Mouse (Mus musculus): ENCODE results near the gene Gm20671. TPM values are rescaled to one million over a fixed set of nuclear protein-coding genes. Genes with fewer than 3 reads are reported as not detected.
A peak's percentile ranks its signal among the peaks of the same experiment; 100 is the strongest.
"Not testable (repeated sequence)": the region's sequence is repeated elsewhere in the genome, so short reads cannot be mapped to it uniquely, and the experiment has no call there.

Gm20671 gene
- polyA plus RNA-seq, 1 experiment from 2014 or later: not detected

DNA sequence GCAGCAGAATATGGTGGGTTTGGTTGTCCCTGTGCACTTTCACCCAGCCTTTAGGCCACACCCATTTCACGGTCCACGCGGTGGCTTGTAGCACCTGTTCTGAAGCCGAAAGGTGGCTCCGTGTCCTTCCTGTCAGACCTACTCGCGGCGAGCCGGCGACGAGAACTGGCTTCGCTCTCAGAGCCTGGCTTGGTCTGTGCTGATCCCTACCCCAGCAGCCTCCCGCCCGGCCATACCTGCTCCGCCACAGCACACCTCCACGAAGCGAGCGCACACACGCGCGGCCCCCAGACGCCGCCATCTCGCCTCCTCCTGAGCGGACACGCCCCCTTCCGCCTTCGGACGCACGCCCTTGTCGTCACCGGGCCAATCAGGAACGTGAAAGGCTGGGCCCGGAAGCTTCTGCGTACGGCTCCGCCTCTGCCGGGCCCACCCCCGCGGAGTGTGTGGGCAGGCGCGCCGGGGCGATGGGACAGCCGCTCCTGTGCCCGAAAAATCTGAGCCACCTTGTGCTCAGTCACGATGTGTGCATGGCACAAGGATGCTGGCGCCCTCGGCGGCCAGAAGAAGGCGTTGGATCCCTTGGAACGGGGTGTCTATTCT is 41.5 kb downstream of the Gm20671 start, which contains the start of gene Pisd:
Gene Pisd (minus strand): TSS at position 334 of the 603 bp plus-strand sequence.
- in situ Hi-C loops (cut with MboI; ENCODE audit: low pct_unique_long_range_greater_than_20kb): no loop called here
- CTCF ChIA-PET: interaction anchor here (1.2 kb wide), 1 partner anchor 9 kb away, joined by 6 read pairs; no protein-coding TSS in a partner anchor

DNA sequence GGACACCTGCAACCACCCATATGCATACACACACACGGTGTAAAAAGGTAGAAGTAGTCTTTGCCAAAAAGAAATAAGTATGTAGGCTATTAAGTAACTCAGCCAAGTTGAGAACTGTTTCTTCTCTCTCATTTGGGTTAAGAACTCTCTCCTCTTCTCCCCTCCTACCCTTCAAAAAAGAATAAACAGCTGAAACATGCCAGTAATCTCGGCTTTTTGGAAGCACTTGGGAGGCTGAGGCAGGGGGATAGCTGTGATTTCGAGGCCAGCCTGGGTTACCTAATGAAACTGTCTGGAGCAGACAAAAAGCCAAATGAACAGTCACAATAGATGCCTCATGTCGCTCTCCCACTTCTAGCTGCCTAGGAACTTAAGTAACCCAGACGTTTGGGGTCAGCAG is 42.2 kb downstream of the Gm20671 start:
- ATAC-seq (no peak), DNase-seq (ENCODE audit: low read depth, low spot score) (no peak)
- in situ Hi-C loops (cut with MboI; ENCODE audit: low pct_unique_long_range_greater_than_20kb): no loop called here
- TF ChIP-seq CTCF (IDR thresholded peaks at IDR 0.05): no peak
- POLR2A ChIA-PET: interaction anchor here (1.0 kb wide), 1 partner anchor 38 kb away, joined by 4 read pairs; no protein-coding TSS in a partner anchor
- H3K27me3 ChIP-seq: no peaks in the 10 kb centered on the region
- CTCF ChIA-PET: no interaction called here

More for the DNA sequence above, 41.5 kb downstream of the Gm20671 start, which contains the start of gene Pisd:
- peak; percentile 66 for TF ChIP-seq CTCF (IDR thresholded peaks at IDR 0.05)
- DNase-seq (ENCODE audit: low read depth, low spot score) (peak; percentile 53), ATAC-seq (peak; percentile 97)
- POLR2A ChIA-PET: interaction anchor here (0.9 to 1.4 kb wide), 4 partner anchors 9 to 39 kb away, joined by 3 to 4 read pairs (median 4); no protein-coding TSS in a partner anchor
- H3K27me3 ChIP-seq: no peaks in the 10 kb centered on the region

DNA sequence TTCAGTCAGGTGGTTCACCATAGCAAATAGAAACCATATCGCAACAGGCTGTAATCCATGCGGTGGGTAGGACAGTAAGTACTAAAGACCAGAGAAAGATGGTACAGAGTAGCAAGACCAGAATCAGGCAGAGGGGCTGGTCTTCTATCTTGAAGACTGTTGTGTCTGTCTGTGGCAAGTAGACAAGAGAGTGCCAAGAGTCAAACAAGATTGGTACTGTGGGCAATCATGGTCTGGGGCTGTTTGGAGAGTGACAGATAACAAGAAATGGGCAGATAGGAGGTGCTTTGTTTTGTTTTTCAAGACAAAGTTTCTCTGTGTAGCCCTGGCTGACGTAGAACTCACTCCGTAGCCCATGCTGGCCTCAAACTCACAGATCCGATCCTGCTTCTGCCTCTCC is 45.3 kb downstream of the Gm20671 start:
- no peaks in the 10 kb centered on the region for H3K27me3 ChIP-seq
- ATAC-seq (no peak), DNase-seq (ENCODE audit: low read depth, low spot score) (no peak)
- TF ChIP-seq CTCF (IDR thresholded peaks at IDR 0.05): no peak
- in situ Hi-C loops (cut with MboI; ENCODE audit: low pct_unique_long_range_greater_than_20kb): no loop called here
- POLR2A ChIA-PET: no interaction called here
- CTCF ChIA-PET: interaction anchor here (1.0 kb wide), 1 partner anchor 18 kb away, joined by 3 read pairs; no protein-coding TSS in a partner anchor

DNA sequence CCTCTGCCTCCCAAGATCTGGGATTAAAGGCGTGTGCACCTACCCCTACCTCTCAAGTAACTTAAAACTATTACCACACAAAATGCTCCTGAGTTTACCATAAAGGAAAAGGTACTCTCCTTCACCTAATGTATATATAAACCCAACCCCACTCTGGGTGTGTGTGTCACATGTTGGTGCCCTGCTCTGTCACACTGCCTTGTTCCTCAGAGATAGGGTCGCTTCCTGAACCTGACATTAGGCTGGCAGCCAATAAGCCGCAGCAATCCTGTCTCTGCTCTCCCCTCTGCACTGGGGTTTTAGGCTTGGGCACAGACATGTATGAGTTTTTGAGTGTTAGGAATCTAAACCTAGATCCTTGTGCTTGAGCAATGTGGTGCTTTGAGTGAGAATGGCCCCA is 48.7 kb downstream of the Gm20671 start:
- in situ Hi-C loops (cut with MboI; ENCODE audit: low pct_unique_long_range_greater_than_20kb): no loop called here
- no peaks in the 10 kb centered on the region for H3K27me3 ChIP-seq
- ATAC-seq: peak; percentile 35
- POLR2A ChIA-PET: no interaction called here
- no peak for TF ChIP-seq CTCF (IDR thresholded peaks at IDR 0.05)
- no peak for DNase-seq (ENCODE audit: low read depth, low spot score)
- CTCF ChIA-PET: no interaction called here

DNA sequence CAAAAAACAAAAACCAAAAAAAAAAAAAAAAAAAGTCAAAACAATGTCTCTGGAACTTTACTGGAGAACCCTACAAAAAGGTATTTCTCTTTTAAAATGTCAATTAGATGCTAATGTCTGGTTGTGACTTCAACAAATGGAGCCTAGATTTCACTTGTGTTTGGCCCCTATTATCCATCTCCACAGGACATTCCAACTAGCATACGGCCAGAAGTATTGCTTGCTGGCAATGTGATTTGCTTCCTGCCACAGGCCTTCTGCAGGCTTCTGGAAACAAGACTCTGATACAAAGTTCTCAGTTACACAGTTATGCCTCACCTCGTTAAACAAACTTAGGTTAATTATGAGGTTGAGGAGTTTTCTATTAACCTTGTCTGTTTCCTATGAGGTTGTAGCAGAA is 54.5 kb downstream of the Gm20671 start:
- TF ChIP-seq CTCF (IDR thresholded peaks at IDR 0.05): no peak
- CTCF ChIA-PET: no interaction called here
- in situ Hi-C loops (cut with MboI; ENCODE audit: low pct_unique_long_range_greater_than_20kb): no loop called here
- DNase-seq (ENCODE audit: low read depth, low spot score) (no peak), ATAC-seq (no peak)
- no peaks in the 10 kb centered on the region for H3K27me3 ChIP-seq
- POLR2A ChIA-PET: no interaction called here

DNA sequence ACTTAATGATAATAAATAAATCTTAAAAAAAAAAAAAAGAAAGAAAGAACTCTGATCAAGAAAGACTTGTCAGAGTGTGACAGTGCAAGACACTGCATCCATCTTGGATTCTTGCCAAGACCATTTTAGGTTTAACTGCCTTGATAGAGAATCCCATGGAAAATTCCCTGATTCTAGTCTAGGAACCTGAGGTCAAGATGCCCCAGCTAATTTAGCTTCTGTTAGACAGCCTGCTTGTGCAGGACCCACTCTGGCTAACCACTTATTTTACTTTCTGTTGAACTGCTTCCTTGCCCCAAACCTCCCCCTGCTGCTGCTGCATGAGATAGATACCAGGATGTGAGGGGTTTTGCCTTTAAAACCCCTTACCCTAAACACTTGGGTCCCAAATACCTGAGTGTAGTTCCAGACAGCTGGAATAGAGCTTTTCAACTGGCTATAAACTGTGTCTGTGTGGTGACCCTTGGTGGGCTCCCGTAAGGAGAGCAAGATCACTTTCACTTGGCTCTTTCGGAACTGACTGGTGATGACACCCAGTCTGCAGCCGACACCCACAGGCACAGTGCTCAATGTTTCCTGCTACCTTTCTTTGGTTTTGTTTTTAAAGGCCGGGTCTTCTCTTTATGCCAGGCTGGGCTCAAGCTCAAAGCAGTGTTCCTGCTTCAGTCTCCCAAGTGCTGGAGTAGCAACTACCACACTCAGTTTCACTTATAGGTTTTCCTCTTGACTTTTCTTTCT is 59.1 kb downstream of the Gm20671 start:
- no peak for TF ChIP-seq CTCF (IDR thresholded peaks at IDR 0.05)
- in situ Hi-C loops (cut with MboI; ENCODE audit: low pct_unique_long_range_greater_than_20kb): no loop called here
- POLR2A ChIA-PET: interaction anchor here (0.5 to 0.7 kb wide), 2 partner anchors 41 to 295 kb away, joined by 3 to 5 read pairs; no protein-coding TSS in a partner anchor
- DNase-seq (ENCODE audit: low read depth, low spot score) (no peak), ATAC-seq (no peak)
- CTCF ChIA-PET: no interaction called here
- no peaks in the 10 kb centered on the region for H3K27me3 ChIP-seq

DNA sequence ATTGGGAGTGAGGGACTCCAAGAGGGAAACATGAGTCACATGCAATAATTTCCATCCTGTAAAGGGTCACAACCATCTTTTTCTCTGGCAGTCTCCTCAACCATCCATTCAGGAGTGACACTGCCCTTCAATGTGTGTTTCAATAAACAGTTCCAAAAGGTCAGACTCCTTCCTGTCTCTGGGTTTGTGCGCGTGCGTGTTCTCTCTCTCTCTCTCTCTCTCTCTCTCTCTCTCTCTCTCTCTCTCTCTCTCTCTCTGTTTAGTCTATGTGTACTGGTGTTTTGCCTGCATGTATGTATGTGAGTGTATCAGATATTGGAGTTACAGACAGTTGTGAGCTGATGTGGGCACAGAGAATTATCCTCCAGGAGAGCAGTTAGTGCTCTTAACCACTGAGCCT is 59.9 kb downstream of the Gm20671 start:
- ChIA-PET CTCF (no interaction called here), POLR2A (interaction anchor here (0.7 kb wide), 1 partner anchor 294 kb away, joined by 5 read pairs; no protein-coding TSS in a partner anchor)
- no peak for TF ChIP-seq CTCF (IDR thresholded peaks at IDR 0.05)
- in situ Hi-C loops (cut with MboI; ENCODE audit: low pct_unique_long_range_greater_than_20kb): no loop called here
- no peaks in the 10 kb centered on the region for H3K27me3 ChIP-seq
- DNase-seq (ENCODE audit: low read depth, low spot score) (no peak), ATAC-seq (no peak)

DNA sequence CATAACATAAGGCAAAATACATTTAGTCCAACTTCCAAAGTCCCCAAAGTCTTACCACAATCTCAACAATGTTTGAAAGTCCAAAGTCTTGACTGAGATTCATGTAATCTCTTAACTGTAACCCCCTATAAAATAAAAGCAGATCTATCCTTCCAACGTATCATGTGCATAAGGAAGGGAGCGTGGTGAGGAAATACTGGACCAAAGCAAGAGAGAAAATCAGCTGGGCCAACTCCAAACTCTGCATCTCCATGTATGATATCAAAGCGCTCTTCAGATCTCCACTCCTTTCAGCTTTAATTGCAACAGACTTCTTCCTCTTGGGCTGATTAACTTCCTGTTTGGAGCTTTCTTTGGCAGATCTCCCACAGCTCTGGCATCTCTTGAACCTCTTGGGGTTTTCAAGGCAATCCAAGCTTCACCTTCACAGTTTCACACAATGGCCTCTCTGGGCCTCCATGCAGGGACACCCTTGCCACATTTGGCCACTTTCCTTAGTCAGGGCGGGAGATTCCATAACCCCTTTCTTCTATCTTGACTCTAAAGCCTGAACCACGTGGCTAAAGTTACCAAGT is 65.3 kb downstream of the Gm20671 start:
- ATAC-seq (no peak), DNase-seq (ENCODE audit: low read depth, low spot score) (no peak)
- in situ Hi-C loops (cut with MboI; ENCODE audit: low pct_unique_long_range_greater_than_20kb): no loop called here
- CTCF ChIA-PET: interaction anchor here (0.9 to 2.2 kb wide), 2 partner anchors 9 to 47 kb away, joined by 3 to 5 read pairs; no protein-coding TSS in a partner anchor
- POLR2A ChIA-PET: no interaction called here
- H3K27me3 ChIP-seq: no peaks in the 10 kb centered on the region
- TF ChIP-seq CTCF (IDR thresholded peaks at IDR 0.05): no peak

DNA sequence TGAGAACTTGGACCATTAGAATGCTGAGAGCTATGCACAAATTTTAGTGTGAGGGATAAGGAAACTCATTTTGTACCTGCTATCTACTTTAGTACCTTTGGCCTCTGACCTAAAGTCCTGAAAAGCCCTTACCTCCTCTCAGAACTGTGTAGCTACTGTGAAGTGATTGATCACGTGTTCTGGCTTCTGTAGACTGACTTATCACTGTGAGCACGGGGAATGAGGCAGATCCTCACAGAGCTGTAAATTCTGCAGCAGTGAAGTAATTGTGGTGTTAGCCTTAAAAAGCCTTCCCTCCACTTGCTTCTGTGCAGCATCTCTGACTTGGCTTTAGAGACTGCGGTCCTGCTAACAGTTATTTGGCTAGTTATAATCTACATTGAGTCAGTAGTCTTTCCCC is 66.1 kb downstream of the Gm20671 start:
- ChIA-PET POLR2A (no interaction called here), CTCF (interaction anchor here (1.6 to 2.2 kb wide), 2 partner anchors 13 to 47 kb away, joined by 5 read pairs; no protein-coding TSS in a partner anchor)
- in situ Hi-C loops (cut with MboI; ENCODE audit: low pct_unique_long_range_greater_than_20kb): no loop called here

DNA sequence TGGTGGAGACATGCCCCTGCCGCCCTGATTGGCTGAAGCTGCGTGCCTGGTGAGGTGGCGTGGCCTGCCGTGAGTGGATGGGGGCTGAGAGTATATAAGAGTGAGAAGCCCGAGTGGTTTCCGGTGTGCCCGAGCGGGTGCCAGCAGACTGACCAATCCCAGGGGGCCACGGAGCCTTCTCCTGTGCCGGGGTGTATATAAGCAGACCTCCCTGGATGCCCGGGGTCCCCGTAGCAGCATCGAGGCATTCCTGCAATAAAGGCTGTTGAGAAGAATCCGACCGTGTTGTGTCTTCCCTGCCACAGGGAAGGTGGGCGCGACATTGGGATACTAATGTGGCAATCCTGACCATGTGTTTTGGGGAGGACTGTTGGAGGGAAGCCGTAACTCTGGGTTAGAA is 66.6 kb downstream of the Gm20671 start:
- H3K27me3 ChIP-seq; POLR2A ChIA-PET; DNase-seq (ENCODE audit: low read depth, low spot score); ATAC-seq; in situ Hi-C loops (cut with MboI; ENCODE audit: low pct_unique_long_range_greater_than_20kb): not testable (repeated sequence)
- CTCF ChIA-PET: interaction anchor here (1.6 to 2.2 kb wide), 2 partner anchors 13 to 46 kb away, joined by 5 read pairs; no protein-coding TSS in a partner anchor

More for the DNA sequence above, 66.1 kb downstream of the Gm20671 start:
- no peak for TF ChIP-seq CTCF (IDR thresholded peaks at IDR 0.05)
- DNase-seq (ENCODE audit: low read depth, low spot score) (no peak), ATAC-seq (no peak)
- H3K27me3 ChIP-seq: no peaks in the 10 kb centered on the region
